Mouse (Mus musculus) liver, embryonic 14.5 days (tissue): ENCODE measurements at regions not wholly inside any gene's neighbourhood (a gene's known extent, or its start where the extent isn't known, plus 50 kb on each side); places are given as distances from the start of the nearest gene placed in this dataset.

Experiments used
- ATAC-seq: fragments of 200-750 bp; cut with Nextera tagmentation; 2 replicates; pipeline ENCODE4 v1.8.0; 2017; ENCODE audit warnings: moderate number of reproducible peaks, mild to moderate bottlenecking, moderate library complexity; ENCODE audit not compliant: insufficient read depth
- DNase-seq, 3 experiments: peaks; one replicate each; pipeline ENCODE4 v3.0.0-alpha.2; 2012 to 2013; ENCODE audit warnings: low read depth in 3 of 3, low spot score in 3 of 3
- H3K27ac ChIP-seq: fragments of 300-500 bp; sonication (generic); 2 replicates; pipeline ENCODE4 v1.5.1; 2014; ENCODE audit warnings: moderate library complexity, mild to moderate bottlenecking, control low read depth, inconsistent platforms
- H3K27me3 ChIP-seq: fragments of 300-500 bp; sonication (generic); 2 replicates; pipeline ENCODE4 v1.6.1; 2014; ENCODE audit warnings: mild to moderate bottlenecking, low read length, moderate library complexity; ENCODE audit not compliant: control insufficient read depth, insufficient read depth
- H3K36me3 ChIP-seq: fragments of 300-500 bp; sonication (generic); replicated peaks from 2 replicates; pipeline ENCODE4 v1.6.1; 2014; ENCODE audit warnings: low read depth; ENCODE audit not compliant: control insufficient read depth, insufficient read depth
- H3K4me1 ChIP-seq, 2 experiments: fragments of 200-500 bp in 1 of 2; fragments of 300-500 bp in 1 of 2; sonication (generic) in 1 of 2; replicated peaks; 2 replicates each; pipeline ENCODE4 v1.6.1; 2012 to 2014; ENCODE audit warnings: antibody characterized with exemption in 1 of 2, inconsistent platforms in 1 of 2, low read length in 1 of 2; ENCODE audit not compliant: control insufficient read depth in 2 of 2, insufficient read depth in 2 of 2
- H3K4me2 ChIP-seq: fragments of 300-500 bp; sonication (generic); 2 replicates; pipeline ENCODE4 v1.6.1; 2014; ENCODE audit warnings: low read depth, mild to moderate bottlenecking, control low read depth, moderate library complexity
- H3K4me3 ChIP-seq, 2 experiments: fragments of 200-500 bp in 1 of 2; fragments of 300-500 bp in 1 of 2; sonication (generic) in 1 of 2; 2 replicates each; pipeline ENCODE4 v1.5.1; 2012 to 2014; ENCODE audit warnings: low read depth in 2 of 2, low read length in 2 of 2, mild to moderate bottlenecking in 2 of 2, control low read depth in 1 of 2, inconsistent platforms in 1 of 2, moderate library complexity in 1 of 2; ENCODE audit not compliant: insufficient read depth in 1 of 2
- H3K9ac ChIP-seq: fragments of 300-500 bp; sonication (generic); replicated peaks from 2 replicates; pipeline ENCODE4 v1.6.1; 2014; ENCODE audit warnings: mild to moderate bottlenecking, control low read depth, moderate library complexity
- H3K9me3 ChIP-seq: fragments of 300-500 bp; sonication (generic); 2 replicates; pipeline ENCODE4 v1.6.1; 2016; ENCODE audit warnings: low read length, mixed read lengths; ENCODE audit not compliant: control insufficient read depth
- CTCF ChIP-seq: IDR thresholded peaks from 2 replicates; pipeline ENCODE4 v1.5.1; 2016; ENCODE audit warnings: antibody characterized with exemption, low read depth, control low read depth
- EP300 ChIP-seq: IDR thresholded peaks from 2 replicates; pipeline ENCODE4 v1.6.1; 2016; ENCODE audit warnings: antibody characterized with exemption, low read depth
- WGBS: fragments of 180-500 bp; shearing (Covaris S2); extraction: QIAGEN DNeasy Blood & Tissue Kit; methylation state at CpG from one replicate; pipeline ENCODE4 v1.1.7; 2014; ENCODE audit not compliant: insufficient replicate concordance; 5-methylcytosine and 5-hydroxymethylcytosine counted together

- H3K9me3 ChIP-seq = no peaks in the 10 kb centered on the region
- H3K4me3 ChIP-seq = no peak overlapping the region
- TF ChIP-seq EP300 = no peak
- no peak for TF ChIP-seq CTCF
- H3K36me3 ChIP-seq = no peaks in the 10 kb centered on the region
- no peak overlapping the region for H3K9ac ChIP-seq
- H3K27me3 ChIP-seq = no peaks in the 10 kb centered on the region
- 50% methylated on average over 1 of the region's 1 CpGs for WGBS
- no peak overlapping the region for H3K27ac ChIP-seq
- no peak overlapping the region for H3K4me2 ChIP-seq
- peaks cover 0 to 2% of the 10 kb centered on the region in 2 experiments; a peak in 2 of 4 replicates for H3K4me1 ChIP-seq
- DNase-seq (no peak), ATAC-seq (no peak)
These were observed 66.2 kb upstream of the Mpdz start for GRCm38 (mm10) chr4:81508776-81509175.

- WGBS = 62% methylated on average over 5 of the region's 5 CpGs
- Histone ChIP-seq H3K9ac (no peak overlapping the region), H3K36me3 (no peaks in the 10 kb centered on the region), H3K4me2 (no peak overlapping the region), H3K4me1 (peaks cover 0 to 2% of the 10 kb centered on the region in 2 experiments; a peak in 2 of 4 replicates), H3K27me3 (no peaks in the 10 kb centered on the region), H3K9me3 (no peaks in the 10 kb centered on the region), H3K27ac (no peak overlapping the region), H3K4me3 (no peak overlapping the region)
- TF ChIP-seq EP300 (no peak), CTCF (no peak)
- no peak for ATAC-seq
- DNase-seq = no peak
These were observed 64.2 kb upstream of the Mpdz start for GRCm38 (mm10) chr4:81506841-81507240.

GRCm38 (mm10) chr4:81506306-81506705 lies 63.7 kb upstream of the Mpdz start:
- Histone ChIP-seq H3K27me3 (no peaks in the 10 kb centered on the region), H3K9ac (no peak overlapping the region), H3K9me3 (no peaks in the 10 kb centered on the region), H3K4me1 (peaks cover 0 to 2% of the 10 kb centered on the region in 2 experiments; a peak in 2 of 4 replicates), H3K36me3 (no peaks in the 10 kb centered on the region), H3K4me2 (no peak overlapping the region), H3K27ac (no peak overlapping the region), H3K4me3 (no peak overlapping the region)
- ATAC-seq (no peak), DNase-seq (no peak)
- 84% methylated on average over 6 of the region's 6 CpGs for WGBS
- no peak for TF ChIP-seq EP300
- no peak for TF ChIP-seq CTCF

GRCm38 (mm10) chr4:81505096-81505495 lies 62.5 kb upstream of the Mpdz start:
- WGBS = 57% methylated on average over 3 of the region's 3 CpGs
- Histone ChIP-seq H3K4me1 (peaks cover 0 to 2% of the 10 kb centered on the region in 2 experiments; a peak in 2 of 4 replicates), H3K27ac (no peak overlapping the region), H3K36me3 (no peaks in the 10 kb centered on the region), H3K27me3 (no peaks in the 10 kb centered on the region), H3K4me3 (no peak overlapping the region), H3K9me3 (no peaks in the 10 kb centered on the region), H3K9ac (no peak overlapping the region), H3K4me2 (no peak overlapping the region)
- TF ChIP-seq CTCF = no peak
- TF ChIP-seq EP300 = no peak
- no peak for DNase-seq
- no peak for ATAC-seq

GRCm38 (mm10) chr4:81503941-81504340 lies 61.3 kb upstream of the Mpdz start:
- no peak for DNase-seq
- Histone ChIP-seq H3K9me3 (no peaks in the 10 kb centered on the region), H3K4me3 (no peak overlapping the region), H3K4me1 (peaks cover 0 to 2% of the 10 kb centered on the region in 2 experiments; a peak in 2 of 4 replicates), H3K36me3 (no peaks in the 10 kb centered on the region), H3K27ac (no peak overlapping the region), H3K27me3 (no peaks in the 10 kb centered on the region), H3K9ac (no peak overlapping the region), H3K4me2 (no peak overlapping the region)
- WGBS = 57% methylated on average over 5 of the region's 5 CpGs
- TF ChIP-seq EP300 (no peak), CTCF (no peak)
- no peak for ATAC-seq
